Mouse (Mus musculus): ENCODE measurements around the gene Hes1.

The Hes1 gene

DNA sequence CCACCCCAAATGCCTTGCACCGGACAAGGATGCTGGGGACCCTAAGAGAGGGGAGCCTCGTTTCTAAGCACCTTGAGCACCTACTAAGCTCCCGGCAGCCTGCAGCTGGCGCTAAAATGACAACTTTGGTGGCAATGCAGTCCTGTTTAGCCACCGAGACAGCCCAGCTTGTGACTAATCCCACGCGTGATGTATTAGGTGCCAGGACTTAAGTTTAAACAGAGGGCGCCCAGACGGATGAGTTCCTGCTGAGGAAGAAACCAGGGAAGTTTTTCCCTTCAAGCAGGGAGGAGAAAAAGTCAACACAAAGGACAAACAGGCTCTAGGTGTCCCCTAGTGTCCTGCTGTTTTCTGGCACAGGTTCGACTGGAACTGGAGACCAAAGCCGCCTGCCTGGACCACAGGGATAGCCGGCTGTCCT lies 6.6 kb downstream of the Hes1 start:
- Histone ChIP-seq H3K36me3 (ENCODE audit: insufficient read depth, low read length) (peaks cover 11% of the 10 kb centered on the region), H3K4me3 (replicated peaks; ENCODE audit: low read length) (peak overlapping the region; percentile 80), H3K27me3 (ENCODE audit: insufficient read depth, low read length) (peaks cover 14% of the 10 kb centered on the region; the same call in 1 of the 2 replicates), H3K4me1 (replicated peaks; ENCODE audit: low read depth, low read length) (peaks cover 50% of the 10 kb centered on the region), H3K9me3 (ENCODE audit: low read length) (no peaks in the 10 kb centered on the region)
- TF ChIP-seq POU5F1 (IDR thresholded peaks at IDR 0.05; ENCODE audit: borderline replicate concordance, low read length) (no peak), CTCF (conservative IDR thresholded peaks at IDR 0.05; ENCODE audit: low read length) (no peak), NANOG (IDR thresholded peaks at IDR 0.05; ENCODE audit: borderline replicate concordance, low read length) (no peak)

DNA sequence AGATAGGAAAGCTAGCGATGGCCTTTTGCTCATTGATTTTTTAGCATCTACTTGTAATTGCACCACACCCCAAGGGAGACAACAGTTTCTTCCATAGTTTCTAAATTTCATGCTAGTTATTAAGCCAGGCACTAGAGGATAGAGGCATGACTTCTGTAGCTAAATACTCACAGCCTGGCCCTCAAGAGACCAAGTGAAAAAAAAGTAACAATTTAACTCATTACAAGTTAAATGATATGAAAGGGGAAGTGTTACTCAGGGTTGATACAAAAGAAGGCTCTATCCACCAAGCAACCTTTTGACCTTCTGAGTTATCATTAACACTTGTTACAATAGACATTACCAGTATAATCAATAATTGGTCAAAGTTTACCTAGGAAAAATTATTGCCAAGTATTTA lies 9.1 kb downstream of the Hes1 start:
- H3K4me3 ChIP-seq (replicated peaks; ENCODE audit: low read length), result no peak overlapping the region
- no peak for TF ChIP-seq NANOG (IDR thresholded peaks at IDR 0.05; ENCODE audit: borderline replicate concordance, low read length)
- TF ChIP-seq CTCF (conservative IDR thresholded peaks at IDR 0.05; ENCODE audit: low read length), result no peak
- no peak for TF ChIP-seq POU5F1 (IDR thresholded peaks at IDR 0.05; ENCODE audit: borderline replicate concordance, low read length)
- peaks cover 10% of the 10 kb centered on the region for H3K27me3 ChIP-seq (ENCODE audit: insufficient read depth, low read length)
- no peaks in the 10 kb centered on the region for H3K36me3 ChIP-seq (ENCODE audit: insufficient read depth, low read length)
- peaks cover 30% of the 10 kb centered on the region for H3K4me1 ChIP-seq (replicated peaks; ENCODE audit: low read depth, low read length)
- no peaks in the 10 kb centered on the region for H3K9me3 ChIP-seq (ENCODE audit: low read length)

- H3K9me3 ChIP-seq (ENCODE audit: low read length), result peaks cover 24% of the 10 kb centered on the region
- H3K4me3 ChIP-seq (replicated peaks; ENCODE audit: low read length), result no peak overlapping the region
- H3K36me3 ChIP-seq (ENCODE audit: insufficient read depth, low read length), result no peaks in the 10 kb centered on the region
- H3K4me1 ChIP-seq (replicated peaks; ENCODE audit: low read depth, low read length), result peaks cover 59% of the 10 kb centered on the region
- no peaks in the 10 kb centered on the region for H3K27me3 ChIP-seq (ENCODE audit: insufficient read depth, low read length)
- TF ChIP-seq CTCF (conservative IDR thresholded peaks at IDR 0.05; ENCODE audit: low read length) (no peak), POU5F1 (IDR thresholded peaks at IDR 0.05; ENCODE audit: borderline replicate concordance, low read length) (no peak), NANOG (IDR thresholded peaks at IDR 0.05; ENCODE audit: borderline replicate concordance, low read length) (no peak)
These were observed 17.3 kb downstream of the Hes1 start for GRCm38 (mm10) chr16:30081498-30081897.

- Histone ChIP-seq H3K27me3 (ENCODE audit: insufficient read depth, low read length) (no peaks in the 10 kb centered on the region), H3K4me3 (replicated peaks; ENCODE audit: low read length) (no peak overlapping the region), H3K36me3 (ENCODE audit: insufficient read depth, low read length) (no peaks in the 10 kb centered on the region), H3K4me1 (replicated peaks; ENCODE audit: low read depth, low read length) (peaks cover 64% of the 10 kb centered on the region), H3K9me3 (ENCODE audit: low read length) (peaks cover 24% of the 10 kb centered on the region)
- TF ChIP-seq POU5F1 (IDR thresholded peaks at IDR 0.05; ENCODE audit: borderline replicate concordance, low read length) (no peak), NANOG (IDR thresholded peaks at IDR 0.05; ENCODE audit: borderline replicate concordance, low read length) (no peak), CTCF (conservative IDR thresholded peaks at IDR 0.05; ENCODE audit: low read length) (no peak)
These were observed 17.8 kb downstream of the Hes1 start for GRCm38 (mm10) chr16:30081980-30082379.

DNA sequence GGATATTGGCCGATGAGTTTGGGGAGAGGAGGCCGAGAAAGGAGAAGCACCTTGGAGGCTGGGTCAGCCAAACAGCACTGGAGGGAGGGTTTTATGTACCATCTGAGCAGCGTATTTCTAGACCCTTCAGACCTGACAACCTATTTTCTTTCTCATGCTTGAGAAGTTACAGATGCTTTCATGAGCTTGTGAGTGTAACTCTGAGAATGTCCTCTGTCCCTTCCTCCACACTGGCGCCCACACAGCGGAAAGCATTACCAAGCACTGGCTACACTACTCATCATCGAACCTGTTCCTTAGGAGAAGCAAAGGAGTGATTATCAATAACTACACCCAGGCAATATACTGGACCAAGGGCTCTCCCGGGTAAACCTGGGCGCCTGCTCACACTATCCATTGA lies 18.8 kb downstream of the Hes1 start:
- H3K4me1 ChIP-seq (replicated peaks; ENCODE audit: low read depth, low read length), result peaks cover 69% of the 10 kb centered on the region
- no peaks in the 10 kb centered on the region for H3K36me3 ChIP-seq (ENCODE audit: insufficient read depth, low read length)
- H3K27me3 ChIP-seq (ENCODE audit: insufficient read depth, low read length), result no peaks in the 10 kb centered on the region
- no peak overlapping the region for H3K4me3 ChIP-seq (replicated peaks; ENCODE audit: low read length)
- peaks cover 24% of the 10 kb centered on the region for H3K9me3 ChIP-seq (ENCODE audit: low read length)
- TF ChIP-seq CTCF (conservative IDR thresholded peaks at IDR 0.05; ENCODE audit: low read length), result no peak
- no peak for TF ChIP-seq NANOG (IDR thresholded peaks at IDR 0.05; ENCODE audit: borderline replicate concordance, low read length)
- no peak for TF ChIP-seq POU5F1 (IDR thresholded peaks at IDR 0.05; ENCODE audit: borderline replicate concordance, low read length)

- Histone ChIP-seq H3K4me1 (replicated peaks; ENCODE audit: low read depth, low read length) (peaks cover 73% of the 10 kb centered on the region), H3K27me3 (ENCODE audit: insufficient read depth, low read length) (no peaks in the 10 kb centered on the region), H3K9me3 (ENCODE audit: low read length) (peaks cover 24% of the 10 kb centered on the region), H3K36me3 (ENCODE audit: insufficient read depth, low read length) (no peaks in the 10 kb centered on the region), H3K4me3 (replicated peaks; ENCODE audit: low read length) (no peak overlapping the region)
- TF ChIP-seq NANOG (IDR thresholded peaks at IDR 0.05; ENCODE audit: borderline replicate concordance, low read length) (no peak), CTCF (conservative IDR thresholded peaks at IDR 0.05; ENCODE audit: low read length) (no peak), POU5F1 (IDR thresholded peaks at IDR 0.05; ENCODE audit: borderline replicate concordance, low read length) (no peak)
These were observed 19.4 kb downstream of the Hes1 start for GRCm38 (mm10) chr16:30083536-30083935.

GRCm38 (mm10) chr16:30088646-30089045 lies 24.5 kb downstream of the Hes1 start:
- no peak for TF ChIP-seq NANOG (IDR thresholded peaks at IDR 0.05; ENCODE audit: borderline replicate concordance, low read length)
- no peak for TF ChIP-seq CTCF (conservative IDR thresholded peaks at IDR 0.05; ENCODE audit: low read length)
- TF ChIP-seq POU5F1 (IDR thresholded peaks at IDR 0.05; ENCODE audit: borderline replicate concordance, low read length), result no peak
- H3K4me3 ChIP-seq (replicated peaks; ENCODE audit: low read length), result no peak overlapping the region
- no peaks in the 10 kb centered on the region for H3K36me3 ChIP-seq (ENCODE audit: insufficient read depth, low read length)
- H3K9me3 ChIP-seq (ENCODE audit: low read length), result 0 out of 2 replicates have a peak, but pooled peaks cover 1% of the 10 kb centered on the region
- H3K4me1 ChIP-seq (replicated peaks; ENCODE audit: low read depth, low read length), result peaks cover 48% of the 10 kb centered on the region
- H3K27me3 ChIP-seq (ENCODE audit: insufficient read depth, low read length), result peaks cover 2% of the 10 kb centered on the region; the same call in 1 of the 2 replicates

- Histone ChIP-seq H3K36me3 (ENCODE audit: insufficient read depth, low read length) (no peaks in the 10 kb centered on the region), H3K9me3 (ENCODE audit: low read length) (no peaks in the 10 kb centered on the region), H3K4me1 (replicated peaks; ENCODE audit: low read depth, low read length) (peaks cover 43% of the 10 kb centered on the region), H3K4me3 (replicated peaks; ENCODE audit: low read length) (no peak overlapping the region), H3K27me3 (ENCODE audit: insufficient read depth, low read length) (peaks cover 2% of the 10 kb centered on the region; the same call in 1 of the 2 replicates)
- no peak for TF ChIP-seq POU5F1 (IDR thresholded peaks at IDR 0.05; ENCODE audit: borderline replicate concordance, low read length)
- TF ChIP-seq NANOG (IDR thresholded peaks at IDR 0.05; ENCODE audit: borderline replicate concordance, low read length), result no peak
- no peak for TF ChIP-seq CTCF (conservative IDR thresholded peaks at IDR 0.05; ENCODE audit: low read length)
These were observed 26.1 kb downstream of the Hes1 start for GRCm38 (mm10) chr16:30090200-30090865.
